Mouse (Mus musculus): ENCODE results near the gene Gnat1.

The Gnat1 gene

DNA sequence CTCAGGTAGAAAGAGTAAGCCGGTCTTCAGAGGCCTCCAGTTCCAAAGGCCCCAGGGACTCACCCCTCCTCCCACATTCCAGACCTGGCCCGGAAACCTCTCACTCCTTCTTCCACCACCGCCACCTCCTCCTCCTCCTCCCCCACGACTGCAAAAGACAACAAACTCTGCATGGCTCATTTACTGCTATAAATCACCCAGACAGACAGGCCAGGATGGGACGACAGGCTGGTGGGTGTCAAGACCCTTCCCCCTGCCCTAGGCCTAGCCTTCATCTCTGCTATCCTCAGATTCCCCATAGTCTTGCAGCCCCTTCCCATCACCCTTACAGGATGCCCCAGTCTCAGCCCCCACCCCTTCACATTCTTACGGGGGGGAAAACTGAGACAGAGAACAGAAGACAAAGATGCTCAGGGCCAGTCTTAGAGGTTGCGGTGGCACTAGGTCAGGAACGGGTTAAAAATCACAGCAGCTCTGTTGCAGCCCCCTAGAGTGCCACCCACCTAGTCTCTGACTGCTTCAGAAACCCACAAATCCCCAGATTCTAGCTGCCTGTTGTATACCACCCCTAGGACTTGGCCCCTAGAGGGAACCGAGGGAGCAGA is 20.0 kb upstream of the Gnat1 start:
- no peak for DNase-seq

DNA sequence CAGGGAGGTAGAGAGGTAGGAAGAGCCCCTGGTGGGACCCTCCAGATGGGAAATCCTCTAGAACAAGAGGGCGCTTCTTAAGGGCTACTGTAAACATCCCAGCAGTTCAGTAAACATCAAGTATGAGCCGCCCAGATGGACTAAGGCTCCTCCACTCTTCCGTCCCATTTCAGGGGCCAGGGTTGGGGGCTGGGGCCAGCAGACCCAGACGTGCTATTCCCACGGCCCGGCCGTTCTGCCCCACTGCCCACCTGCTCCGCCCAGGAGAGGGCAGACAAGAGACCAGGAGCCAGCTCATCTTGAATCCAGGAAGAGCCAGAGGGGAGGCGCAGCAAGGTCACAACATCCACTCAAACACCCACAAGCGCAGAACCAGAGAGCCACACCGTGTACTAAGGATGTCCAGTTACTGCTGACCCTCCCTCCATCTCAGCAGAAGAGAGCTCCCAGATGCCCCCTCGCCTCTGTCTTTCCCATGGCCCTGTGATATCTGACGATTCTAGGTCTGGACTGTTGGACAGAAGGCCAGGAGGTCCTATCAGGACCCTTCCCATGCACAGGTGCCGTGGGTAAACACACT is 19.2 kb upstream of the Gnat1 start:
- no peak for DNase-seq

DNA sequence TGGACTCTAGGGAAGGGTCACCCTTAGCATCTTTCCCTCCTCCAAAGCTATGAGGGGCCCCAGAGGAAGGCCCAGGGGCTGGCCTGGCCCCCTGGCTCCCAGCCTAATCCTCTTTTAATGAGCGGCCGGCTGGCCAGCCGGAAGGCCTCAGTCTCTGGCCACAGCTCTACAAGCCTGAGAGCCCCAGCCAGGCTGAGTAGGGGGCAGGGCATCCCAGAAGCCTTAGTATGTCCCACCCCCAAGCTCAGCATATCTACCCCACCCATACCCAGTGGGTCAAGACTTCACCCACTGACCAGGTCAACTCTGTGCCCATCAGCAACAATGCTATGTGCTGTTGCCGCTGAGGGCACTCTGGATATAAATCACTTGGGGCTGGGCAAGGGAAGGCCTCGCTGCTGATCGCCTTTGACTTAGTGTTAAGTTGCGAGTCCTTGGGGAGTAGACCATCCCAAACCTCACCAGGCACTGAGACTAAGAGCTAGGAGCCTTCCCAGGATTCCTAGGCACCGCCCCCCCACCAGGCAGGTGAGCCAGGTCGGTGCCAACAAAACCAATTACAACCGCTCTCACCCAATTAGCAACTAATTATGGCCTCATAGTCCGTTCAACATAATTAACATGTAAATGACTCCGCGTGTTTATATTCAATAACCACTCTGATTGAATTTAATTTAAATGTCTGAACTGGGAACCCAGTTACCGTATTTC is 18.5 kb upstream of the Gnat1 start:
- no peak for DNase-seq

DNA sequence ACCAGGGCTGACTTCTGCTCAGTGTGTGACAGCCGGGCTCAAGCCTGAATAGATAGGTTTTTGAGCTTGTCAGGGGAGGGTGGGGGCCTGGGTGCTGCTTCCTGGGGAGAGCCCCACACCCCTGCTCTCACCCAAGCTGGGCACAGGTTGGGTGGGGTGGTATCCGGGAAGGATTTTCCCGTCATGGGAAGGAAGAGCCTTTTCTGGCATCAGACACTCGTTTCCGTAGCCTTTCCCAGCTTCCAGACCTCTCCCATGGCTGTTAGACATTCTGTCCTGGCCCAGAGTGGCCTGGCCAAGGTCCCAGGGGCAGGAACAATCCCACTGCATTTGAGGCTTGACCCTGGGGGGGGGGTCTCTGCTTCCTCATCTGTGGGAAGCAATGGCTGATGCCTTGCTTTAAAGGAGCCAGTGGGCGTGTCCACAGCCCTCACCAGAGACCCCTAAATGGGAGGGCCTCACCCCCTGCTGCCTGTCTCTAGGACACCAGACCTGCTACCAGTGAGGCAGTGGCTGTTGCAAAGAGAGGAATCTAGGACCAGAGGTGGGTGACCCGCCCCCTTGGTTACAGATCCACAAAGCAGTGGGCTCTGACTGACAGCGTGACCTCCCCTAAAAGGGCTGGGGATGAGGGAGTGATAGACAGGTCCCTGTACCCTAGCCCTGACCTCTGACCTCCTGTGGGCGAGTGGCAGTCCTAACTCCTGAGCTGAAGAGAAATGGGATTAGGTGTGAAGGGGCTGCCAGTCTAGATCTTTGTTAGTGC is 17.5 kb upstream of the Gnat1 start:
- DNase-seq = no peak

DNA sequence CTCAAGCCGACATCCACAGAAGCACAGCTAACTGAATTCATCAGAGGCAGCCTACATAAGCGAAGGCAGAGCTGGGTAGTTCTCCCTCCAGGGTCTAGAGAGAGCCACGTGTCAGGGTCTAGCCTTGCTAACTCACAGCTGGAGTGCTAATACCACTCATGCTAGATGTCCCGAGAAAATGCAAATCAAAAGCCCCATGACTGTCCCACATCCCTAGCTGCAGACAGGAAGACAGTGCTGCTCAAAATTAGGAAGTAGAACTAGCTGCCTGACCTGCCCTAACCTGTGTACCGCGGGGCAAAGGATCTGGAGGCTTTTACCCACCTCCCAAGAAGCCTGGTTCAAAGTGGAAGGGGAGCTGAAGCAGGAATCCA is 16.6 kb upstream of the Gnat1 start:
- DNase-seq = no peak

DNA sequence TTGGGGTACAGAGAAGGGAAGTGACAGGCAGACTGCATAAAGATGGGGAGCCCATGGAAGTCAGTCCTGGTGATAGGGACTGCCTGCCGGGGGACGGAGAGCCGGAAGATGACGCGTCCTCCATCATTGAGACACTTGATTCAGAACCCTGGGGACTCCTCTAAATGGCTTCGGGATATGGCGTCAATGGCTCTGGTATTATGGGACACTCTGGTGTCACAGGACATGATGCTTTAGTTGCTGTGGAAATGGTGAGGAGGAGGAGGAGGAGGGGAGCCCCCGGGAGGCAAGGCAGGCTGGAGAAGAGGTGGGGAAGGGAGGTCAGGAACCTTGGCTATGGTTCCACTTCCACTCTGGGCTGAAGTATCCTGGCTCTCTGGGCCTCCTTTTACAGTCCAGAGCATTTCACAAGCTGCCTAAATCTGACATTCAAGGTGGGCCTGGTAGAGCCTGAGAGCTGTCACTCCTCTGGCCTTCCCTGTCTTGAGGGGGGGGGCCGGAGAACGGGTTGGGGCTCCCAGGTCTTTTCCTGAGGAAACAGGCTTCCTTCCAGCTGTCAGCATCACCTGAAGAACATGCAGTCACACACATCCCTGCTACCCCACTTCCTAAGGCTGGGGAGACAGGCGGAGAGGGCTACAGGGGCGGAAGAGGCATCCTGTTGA is 16.1 kb upstream of the Gnat1 start:
- DNase-seq = no peak

DNA sequence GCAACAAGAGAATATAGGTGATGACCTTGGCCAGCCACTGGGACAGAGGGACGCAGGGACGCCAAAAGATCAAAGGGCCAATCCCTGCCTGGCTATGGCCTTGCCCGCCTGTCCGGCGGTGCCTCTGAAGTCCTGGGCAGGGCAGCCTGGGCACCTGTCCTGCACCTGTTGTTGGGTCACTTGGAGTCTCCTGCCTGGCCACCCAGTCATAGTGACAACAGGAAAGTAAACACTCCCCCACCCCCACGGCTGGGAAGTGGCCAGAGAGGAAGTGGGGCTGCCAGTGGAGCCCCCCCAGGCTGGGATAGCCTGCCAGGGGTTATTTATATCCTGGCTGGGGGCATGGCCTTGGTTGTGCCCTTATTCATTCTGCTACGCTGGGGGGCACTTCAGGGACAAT is 15.1 kb upstream of the Gnat1 start:
- no peak for DNase-seq

DNA sequence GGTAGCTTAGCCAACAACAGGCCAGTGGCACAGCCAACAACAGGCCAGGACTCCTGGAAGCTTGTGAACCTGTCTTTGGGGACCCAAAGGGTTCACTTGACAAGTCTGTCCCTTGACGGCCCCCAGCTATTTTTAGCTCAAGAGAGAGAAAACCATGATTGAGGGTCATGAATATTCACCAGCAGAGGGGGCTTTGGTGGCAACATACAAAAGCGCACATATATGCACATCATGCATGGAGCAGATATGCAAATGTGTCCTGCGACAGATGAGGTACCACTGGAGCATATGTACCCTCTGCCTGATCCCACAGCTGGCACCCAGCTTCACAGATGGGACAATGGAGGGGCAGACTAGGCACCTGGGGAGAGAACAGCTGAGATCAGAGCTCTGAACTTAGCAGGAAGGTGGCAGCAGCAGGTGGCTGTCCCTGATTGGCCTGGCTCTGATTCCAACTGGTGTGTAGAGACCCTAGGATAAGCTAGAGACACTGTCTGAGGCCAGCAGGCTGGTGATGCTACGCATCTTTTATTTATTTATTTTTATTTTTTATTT is 14.0 kb upstream of the Gnat1 start:
- no peak for DNase-seq

DNA sequence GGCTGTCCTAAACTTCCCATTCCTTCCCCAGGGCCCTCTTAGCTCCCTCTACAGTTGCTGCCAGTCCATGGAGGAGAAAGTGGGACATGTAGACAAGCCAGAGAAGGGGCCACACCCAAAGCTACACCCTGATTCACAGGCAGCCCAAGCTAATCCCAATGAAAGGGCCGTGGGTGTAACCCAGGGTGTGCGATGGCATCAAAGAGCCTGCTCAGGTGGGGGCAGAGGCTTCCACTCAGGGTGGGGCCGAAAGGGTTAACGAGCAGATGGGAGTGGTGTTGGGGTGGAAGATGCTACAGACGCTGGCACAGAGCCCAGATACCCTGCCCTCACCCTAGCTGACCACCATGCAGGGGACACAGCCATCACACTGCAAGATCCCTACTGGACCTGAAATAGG is 13.3 kb upstream of the Gnat1 start:
- DNase-seq = no peak

DNA sequence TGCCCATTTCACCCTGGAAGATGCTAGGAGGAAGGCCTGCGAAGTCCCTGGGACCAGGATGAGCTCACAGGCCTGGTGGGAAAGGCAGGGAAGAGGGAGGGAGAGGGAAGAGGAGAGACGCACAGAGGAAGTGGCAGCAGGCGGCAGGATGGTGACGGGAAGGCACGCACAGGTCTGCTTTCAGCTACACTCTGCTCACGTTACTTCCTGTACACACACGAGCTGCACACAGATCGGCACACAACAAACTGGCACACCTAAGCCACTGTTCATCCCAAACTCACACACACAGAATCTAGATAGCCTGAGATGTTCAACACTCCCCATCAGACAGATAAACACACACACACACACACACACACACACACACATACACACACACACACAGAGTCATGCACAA is 10.9 kb upstream of the Gnat1 start:
- DNase-seq = no peak

DNA sequence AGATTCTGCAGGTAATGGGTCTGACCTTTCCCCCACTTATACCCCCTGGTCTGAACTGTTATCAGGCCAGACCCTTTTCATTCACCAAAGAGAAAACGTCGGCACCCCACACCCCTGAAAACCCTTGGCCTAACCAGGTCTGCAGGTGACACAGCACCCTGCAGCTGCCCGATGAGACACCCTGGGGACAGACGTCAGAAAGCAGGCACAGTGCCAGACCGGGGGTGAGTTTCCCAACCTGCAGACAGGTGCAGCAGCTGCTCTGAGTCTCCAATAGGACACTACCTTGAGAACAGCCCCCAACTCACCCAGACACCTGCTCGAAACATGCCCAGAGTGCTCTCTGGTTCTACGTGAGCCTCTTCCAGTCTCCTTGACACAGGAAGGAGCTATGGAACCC is 9.4 kb upstream of the Gnat1 start:
- DNase-seq = no peak

DNA sequence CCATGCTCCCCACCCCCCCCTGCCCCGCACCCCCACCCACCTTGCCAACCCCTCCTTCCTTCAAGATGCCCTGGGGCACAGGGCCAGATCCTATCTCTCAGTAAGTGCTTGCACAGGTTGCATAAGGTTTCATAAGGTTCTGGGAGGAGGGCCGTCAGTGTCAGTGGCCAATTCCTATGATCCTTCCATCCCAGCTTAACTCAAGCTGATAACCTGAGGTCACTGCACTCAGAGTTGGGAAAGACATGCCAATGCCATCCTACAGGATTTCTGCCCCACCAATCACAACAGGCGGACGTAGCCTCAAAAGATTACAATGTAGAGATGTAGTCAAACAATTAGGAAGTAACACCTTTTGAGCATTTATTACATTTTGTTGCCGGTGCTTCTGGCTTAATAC is 8.9 kb upstream of the Gnat1 start:
- DNase-seq = no peak

DNA sequence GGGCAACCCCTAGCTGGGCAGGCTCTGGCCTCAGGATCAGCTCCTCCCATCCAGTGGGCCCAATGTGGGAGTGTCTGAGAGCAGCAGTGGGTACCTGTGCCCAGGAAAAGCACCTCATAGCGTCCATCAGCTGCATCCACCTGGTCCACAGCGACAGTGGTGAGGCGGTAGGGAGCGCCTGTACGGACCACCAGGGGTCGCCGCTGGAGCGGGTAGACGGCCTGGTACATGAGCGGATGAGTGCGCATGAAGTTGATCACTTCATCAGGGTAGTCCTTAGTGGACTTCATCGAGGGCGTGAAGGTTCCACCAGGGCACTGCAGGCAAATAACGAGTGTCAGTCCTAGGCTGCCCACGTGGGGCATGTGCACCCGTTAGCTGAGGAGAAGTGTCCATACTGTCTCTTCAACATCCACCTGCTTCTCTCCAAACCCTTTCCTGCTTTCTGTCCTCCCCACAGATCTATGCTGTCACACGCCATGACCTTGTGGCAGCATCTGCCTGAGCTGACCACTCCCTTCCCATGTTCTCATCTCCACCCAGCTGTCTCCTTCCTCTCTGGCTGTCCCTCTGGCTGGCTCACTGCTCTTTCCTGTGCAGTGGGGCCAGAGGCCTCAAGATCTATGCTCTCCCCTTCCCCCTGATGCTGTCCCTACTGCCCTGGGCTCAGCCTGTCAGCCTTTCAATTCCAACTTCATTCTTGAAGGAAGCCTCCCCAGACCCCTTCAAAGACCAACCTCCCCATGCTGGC is 5.9 kb upstream of the Gnat1 start:
- DNase-seq = no peak

DNA sequence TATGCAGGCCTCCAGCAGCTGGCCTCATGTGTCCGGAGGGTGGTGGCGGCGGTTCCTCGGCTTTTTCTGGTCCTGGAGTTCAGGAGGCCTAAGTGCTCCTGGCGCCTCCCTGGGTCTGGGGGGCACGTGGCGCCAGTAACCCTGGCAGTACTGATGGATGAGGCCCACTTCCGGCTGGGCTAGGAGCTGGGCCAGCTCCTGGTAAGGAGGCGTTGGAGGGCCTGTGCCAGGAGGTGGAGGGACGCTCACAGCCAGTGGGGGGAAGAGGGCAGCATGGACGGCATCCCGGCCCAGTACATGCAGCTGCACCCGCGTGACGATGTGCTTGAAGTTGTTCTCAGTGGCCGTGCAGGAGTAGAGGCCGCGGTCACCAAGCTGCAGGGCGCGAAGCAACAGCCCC is 2.9 kb upstream of the Gnat1 start:
- DNase-seq = no peak

DNA sequence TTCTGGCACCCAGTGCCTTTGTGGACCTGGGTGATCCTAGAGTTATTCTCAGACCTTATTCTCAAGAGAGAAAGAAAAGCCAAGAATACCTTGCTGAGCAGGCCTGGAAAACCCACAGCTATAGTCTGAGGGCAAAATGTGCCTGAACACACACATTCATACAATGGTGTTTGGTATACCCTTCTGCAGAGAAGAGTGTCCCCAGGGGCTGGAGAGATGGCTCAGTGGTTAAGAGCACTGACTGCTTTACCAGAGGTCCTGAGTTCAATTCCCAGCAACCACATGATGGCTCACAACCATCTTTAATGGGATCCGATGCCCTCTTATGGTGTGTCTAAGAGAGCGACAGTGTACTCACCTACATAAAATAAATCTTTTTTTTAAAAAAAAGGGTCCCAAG is 651 bp downstream of the Gnat1 start:
- no peak for DNase-seq

DNA sequence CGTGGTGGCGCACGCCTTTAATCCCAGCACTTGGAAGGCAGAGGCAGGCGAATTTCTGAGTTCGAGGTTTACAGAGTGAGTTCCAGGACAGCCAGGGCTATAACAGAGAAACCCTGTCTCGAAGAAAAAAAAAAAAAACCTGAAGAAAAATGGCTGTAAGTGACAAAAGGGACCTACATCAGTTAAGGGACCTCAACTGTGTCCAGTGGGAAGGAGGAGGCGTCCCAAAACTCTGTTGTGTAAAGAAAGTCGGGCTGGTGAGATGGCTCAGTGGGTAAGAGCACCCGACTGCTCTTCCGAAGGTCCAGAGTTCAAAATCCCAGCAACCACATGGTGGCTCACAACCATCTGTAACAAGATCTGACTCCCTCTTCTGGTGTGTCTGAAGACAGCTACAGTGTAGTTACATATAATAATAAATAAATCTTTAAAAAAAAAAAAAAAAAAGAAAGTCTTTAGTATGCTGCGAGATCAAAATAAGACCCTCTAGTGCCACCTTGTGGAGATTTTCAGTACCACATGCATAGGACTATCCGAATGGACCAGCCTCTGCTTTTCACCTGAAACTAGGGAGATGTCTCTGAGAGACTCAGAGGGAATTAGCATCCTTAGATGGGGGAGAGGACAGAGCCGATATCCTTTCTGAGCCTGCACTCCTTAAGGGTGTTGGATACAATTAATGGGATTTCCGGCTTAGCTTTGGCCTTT is 1.5 kb downstream of the Gnat1 start:
- DNase-seq = peak; percentile 88

DNA sequence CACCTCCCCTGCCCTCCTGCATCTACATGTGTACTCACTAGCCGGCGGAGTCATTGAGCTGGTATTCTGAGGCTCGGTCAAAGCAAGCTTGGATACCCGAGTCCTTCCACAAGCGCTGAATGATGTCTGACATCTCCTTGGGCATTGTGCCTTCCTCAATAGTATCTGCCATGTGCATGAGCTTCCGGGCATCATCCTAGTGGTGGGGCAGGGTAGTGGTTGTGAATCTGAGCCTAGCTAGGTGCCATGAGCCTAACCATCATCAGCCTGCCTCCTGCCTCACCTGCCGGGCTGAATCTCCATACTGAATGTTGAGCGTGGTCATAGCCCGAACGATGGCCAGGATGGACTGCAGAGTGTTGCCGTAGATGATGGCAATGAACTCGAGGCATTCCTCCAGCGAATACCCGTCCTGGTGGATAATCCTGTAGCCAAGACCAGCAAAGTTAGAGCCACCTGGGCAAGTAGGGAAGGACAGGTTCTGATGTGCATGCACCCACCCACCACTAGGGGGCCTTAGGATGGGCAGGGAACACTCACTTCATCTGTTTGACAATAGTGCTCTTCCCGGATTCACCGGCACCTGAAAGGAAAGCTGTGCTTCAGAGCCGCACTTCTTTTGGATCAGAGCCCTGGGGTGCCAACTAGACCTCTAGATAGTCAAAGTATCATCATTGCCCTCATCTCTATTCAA is 2.3 kb downstream of the Gnat1 start:
- peak; percentile 71 for DNase-seq

DNA sequence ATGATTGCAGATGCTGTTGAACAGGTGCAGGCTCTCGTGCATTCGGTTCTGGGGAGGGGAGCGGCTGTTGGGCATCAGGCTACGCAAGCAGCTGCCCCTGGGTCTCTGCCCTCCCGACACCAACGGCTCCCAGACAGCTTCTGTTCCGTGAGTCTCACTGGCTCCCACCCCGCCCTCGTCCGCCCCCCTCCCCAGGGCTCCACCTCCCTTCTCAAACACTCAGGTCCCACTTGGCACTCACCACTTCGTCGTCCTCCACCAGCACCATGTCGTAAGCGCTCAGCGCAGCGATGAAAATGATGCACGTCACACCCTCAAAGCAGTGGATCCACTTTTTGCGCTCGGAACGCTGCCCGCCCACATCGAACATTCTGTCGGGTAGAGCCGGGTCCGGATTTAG is 3.2 kb downstream of the Gnat1 start:
- DNase-seq = no peak

DNA sequence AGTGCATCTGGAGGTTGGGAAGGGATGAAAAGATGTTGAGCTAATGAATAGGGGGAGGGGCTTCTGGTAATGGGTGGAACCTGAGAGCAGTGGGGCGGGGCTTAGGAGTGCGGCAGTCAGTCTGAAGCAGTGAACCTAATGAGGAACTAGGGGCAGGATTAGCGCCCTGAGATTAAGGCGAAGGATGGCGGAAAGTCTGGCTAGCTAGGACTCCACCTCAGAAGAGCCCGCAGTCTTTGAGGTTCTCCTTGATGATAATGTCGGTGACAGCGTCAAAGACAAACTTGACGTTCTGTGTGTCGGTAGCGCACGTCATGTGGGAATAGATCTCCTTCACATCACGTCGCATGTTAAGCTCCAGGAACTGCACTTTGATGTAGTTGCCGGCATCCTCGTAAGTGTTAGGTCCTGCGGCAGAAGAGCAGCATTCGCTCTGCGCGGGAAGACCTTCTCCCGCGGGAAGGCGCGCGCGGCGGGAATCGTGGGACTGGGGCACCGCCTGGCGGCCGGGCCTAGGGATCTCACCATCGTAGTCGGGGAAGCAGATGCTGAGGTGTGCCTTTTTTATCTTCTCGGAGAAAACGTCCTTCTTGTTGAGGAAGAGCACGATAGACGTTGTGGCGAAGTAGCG is 3.7 kb downstream of the Gnat1 start:
- DNase-seq = no peak

DNA sequence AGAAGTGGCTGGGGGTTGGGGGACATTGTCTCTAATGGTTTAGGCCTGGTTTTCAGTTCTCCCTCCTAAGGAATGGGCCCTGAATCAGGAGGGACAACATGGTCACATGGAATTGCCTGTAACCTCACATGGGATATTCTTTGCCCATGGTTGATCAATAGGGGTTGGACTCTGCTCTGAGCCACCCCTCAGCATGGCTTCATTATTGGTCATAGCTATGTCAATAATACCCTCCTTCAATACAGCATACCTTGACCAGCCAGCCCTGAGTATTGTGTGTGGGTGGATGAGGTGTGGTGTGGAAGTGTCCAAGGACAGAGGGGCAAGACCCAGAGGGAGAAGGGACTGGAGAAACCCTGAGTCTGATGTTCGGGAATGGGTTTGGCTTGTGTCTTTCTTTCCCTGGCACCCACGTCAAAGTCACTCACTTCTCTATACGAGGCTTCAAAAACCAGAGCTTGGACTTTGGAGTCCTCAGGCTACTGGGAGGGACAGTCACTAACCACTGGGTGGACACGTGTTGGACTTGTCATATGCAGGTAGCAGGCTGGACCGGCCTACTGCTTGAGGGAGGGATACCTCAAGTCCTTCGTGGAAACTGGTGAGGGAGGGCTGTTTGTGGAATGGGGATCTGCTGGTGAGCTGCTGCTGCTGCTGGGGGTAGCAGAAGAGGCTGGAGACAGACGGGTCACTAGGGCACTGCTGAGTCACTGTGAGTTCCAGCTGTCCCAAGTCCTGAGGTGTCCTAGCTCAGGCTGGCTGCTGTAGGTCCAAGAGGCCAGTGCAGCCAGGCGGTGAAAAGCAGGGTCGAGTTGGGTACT is 4.7 kb downstream of the Gnat1 start:
- no peak for DNase-seq
